Mouse (Mus musculus) telencephalon, adult 2 months (tissue): ENCODE measurements around the gene Hoxa5.

Source experiments
- DNase-seq: peaks from one replicate; pipeline ENCODE4 v3.0.0-alpha.2; 2011; ENCODE audit warnings: low read depth, low spot score

The Hoxa5 gene

DNA sequence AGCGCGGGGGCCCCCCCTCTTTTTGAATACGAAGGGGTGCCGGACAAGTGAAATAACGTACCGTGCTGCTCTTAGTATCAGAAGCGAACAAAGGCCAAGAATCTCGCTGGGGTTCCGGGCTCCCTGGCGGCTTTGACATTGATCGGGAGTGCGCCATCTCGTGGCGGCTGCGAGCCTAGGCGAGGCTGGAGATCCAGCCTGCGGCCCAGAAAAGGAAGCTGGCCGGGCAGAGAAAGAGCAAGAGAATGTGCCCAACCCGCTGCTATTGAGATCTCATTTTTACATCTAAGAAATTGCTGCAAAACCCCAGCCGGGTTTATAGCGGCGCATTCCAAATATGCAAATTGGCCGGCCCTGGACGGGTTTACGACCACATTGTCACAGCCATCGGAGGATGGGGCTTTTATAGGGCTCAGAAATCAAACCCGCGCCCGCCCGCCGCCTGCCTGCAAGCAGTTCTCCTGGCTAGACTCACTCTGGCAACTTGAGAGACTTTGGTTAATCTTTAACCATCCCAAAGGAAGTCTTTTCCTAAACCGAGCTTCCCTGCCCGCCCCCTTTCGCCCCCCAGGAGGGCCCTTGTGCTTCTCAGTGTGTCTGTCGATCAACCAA, 36.1 kb upstream of the Hoxa5 start, which contains the start of gene Hoxa10:
Hoxa10 (minus strand) TSS at position 466 of the 612 bp plus-strand sequence.
- no peak for DNase-seq

- DNase-seq, result no peak
Observed at GRCm38 (mm10) chr6:52239625-52240388, 35.4 kb upstream of the Hoxa5 start.

DNA sequence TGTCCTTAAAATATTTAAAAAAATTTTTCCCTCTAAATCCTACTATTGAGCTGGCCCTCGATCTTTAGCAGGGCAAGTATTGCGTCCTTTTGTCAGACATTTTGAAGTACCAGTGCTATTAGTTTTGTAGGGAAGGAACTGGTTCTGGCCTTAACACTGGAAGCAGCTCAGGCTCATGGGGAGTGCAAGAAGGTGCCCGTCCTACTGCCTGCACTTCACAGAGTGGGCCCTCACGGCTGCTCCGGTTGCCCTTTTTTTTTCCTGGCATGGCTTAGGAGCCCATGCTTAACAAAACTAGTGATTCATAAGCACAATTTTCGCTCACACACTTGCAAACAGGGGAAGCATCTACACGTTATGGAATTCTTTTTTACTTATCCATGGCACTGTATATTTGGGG, 34.6 kb upstream of the Hoxa5 start:
- no peak for DNase-seq

- no peak for DNase-seq
Observed at GRCm38 (mm10) chr6:52238155-52238545, 33.8 kb upstream of the Hoxa5 start.

GRCm38 (mm10) chr6:52237346-52238154, 33.2 kb upstream of the Hoxa5 start:
- DNase-seq, result no peak

- no peak for DNase-seq
Observed at GRCm38 (mm10) chr6:52236806-52237205, 32.4 kb upstream of the Hoxa5 start.

DNA sequence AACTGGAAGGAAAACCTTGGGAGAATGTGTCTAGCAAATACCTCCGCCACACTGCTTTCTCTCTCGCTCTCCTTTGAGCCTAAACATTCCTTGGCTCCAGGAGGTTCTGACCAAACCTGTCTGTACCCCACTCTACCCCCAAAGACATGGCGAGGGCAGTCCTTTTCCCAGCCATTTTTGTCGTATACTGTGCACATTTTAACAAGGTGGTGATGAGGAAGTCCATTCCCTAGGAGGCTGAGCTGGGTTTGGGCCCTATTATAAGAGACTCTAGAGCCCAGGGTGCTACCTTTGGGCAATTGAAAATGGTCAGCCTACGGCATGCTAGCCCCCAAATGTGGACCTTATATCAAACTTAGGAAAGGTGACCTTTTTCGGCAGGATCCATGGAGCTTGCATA, 31.5 kb upstream of the Hoxa5 start:
- DNase-seq, result no peak

DNA sequence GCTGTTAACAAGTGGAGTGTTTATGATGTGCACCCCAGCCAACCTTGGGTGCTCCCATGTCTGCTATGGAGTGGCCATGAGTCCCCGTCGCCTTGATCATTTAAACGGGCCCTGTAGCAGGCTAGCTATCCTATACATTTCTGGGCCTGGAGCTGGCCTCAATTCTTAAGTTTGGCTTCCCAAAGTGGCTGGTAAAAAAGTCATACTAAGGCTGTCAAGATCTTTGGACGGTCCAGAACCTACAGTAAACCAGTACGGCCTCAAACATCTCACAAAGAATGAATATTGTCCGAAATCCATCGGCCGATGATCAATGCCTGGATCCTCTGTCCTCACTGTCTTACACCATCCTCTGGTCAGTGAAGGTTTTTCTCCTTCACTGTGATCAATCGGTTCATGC, 30.9 kb upstream of the Hoxa5 start:
- no peak for DNase-seq

DNA sequence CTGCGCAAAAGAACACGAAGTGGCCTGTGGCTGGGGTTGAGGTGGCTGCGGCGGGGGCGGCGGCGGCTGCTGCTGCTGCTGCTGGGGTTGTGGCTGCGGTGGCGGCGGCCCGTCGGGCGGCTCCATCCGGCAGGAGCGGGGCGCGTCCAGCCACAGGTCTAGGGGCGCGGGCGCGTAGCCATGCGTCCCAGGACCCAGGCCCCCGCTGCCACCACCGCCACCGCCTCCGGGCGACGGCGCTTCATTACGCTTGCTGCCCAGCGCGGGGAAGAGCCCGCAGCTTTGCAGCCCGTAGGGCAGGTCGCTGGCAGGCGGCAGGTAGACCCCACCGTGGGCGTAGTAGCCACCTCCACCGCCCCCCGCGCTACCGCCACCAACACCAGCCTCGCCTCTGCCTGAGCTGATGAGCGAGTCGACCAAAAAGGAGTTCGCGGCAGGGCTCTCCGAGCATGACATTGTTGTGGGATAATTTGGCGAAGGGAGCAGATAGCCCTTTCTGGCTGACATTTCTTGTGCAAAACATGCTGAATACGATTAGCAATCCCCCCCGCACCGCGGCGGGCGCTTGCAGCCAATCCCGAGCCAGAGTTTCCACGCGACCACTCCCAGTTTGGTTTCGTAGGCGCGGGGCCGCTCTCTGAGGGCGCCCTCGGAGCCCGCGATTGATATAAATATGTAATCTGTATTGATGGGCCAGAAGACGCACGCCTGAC, 30.2 kb upstream of the Hoxa5 start:
- no peak for DNase-seq

GRCm38 (mm10) chr6:52233546-52234427, 29.4 kb upstream of the Hoxa5 start:
- DNase-seq, result no peak

DNA sequence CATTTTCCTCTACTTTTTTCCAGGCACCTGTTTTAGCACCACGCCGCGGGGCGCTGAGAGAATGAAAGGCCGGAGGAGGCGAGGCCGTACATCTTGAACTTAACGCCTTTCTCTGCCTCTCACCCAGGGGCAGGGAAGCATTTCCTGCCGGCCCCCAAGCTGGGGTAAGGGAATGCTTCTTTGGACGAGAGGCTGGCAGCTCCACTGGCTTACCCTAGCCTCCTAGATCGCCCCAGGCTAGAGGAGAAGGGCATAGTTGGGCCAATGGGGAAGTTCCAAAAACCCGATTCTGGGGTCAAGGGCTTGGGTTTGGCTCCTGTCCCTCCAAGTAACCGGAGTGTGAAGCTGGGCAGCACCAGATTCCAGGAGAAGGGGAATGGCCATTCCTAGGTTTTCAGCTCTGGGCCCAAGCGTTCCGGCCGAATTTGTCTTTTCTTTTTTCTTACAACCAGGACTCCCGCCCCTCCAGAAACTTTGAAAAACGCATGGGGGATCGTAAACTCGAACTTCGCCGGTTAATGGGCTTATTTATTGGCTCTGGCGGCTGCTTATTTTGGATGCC, 28.7 kb upstream of the Hoxa5 start:
- no peak for DNase-seq

DNA sequence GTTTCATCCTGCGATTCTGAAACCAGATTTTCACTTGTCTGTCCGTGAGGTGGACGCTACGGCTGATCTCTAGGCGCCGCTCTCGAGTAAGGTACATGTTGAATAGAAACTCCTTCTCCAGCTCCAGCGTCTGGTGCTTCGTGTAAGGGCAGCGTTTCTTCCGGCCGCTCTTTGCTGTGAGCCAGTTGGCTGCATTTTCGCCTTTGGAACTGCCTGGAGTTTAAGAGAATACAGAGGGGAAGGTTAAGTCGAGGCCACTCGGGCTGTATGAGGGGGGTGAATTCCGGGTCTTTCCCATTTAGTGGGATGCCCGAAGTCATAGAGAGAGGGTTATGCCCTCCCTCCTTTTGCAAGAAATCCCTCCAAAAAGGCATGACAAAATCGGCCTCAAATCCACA, 28.2 kb upstream of the Hoxa5 start:
- no peak for DNase-seq

GRCm38 (mm10) chr6:52231885-52232567, 27.6 kb upstream of the Hoxa5 start:
- no peak for DNase-seq

DNA sequence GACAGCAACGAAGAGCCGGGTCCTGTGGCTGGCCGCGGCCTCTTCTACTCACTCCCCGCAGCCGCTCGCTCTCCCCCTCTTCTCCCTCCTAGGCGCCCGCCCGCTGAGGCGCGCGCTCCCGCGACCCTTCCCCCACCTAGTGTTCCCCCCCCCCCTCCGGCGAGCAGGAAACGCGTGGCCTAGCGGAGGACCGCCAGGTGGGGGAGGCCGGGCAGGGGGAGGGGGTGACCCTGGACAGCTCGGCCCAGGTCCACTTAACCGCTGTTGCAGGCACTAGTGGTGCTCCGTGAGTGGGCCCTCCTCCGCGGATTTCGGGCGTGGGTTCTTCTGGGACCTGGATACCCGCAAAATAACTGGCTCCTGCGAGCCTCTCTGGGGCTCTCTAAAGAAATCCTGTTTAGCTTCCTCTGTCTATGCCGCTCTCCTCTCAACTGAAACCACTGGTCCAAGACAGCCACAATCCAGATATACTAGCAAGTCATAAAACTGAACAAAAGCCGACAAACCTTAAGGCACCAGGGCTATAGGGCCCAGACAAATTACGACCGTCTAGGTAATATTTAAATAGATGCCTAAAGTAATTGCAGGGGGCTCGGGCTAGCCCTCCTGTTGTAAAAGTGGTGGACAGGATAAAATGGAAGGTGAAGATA, 26.3 kb upstream of the Hoxa5 start, which contains the start of gene Hoxa9:
Hoxa9 (minus strand) TSS at position 574 of the 650 bp plus-strand sequence.
- DNase-seq, result no peak

GRCm38 (mm10) chr6:52229558-52230416, 25.4 kb upstream of the Hoxa5 start:
- no peak for DNase-seq

DNA sequence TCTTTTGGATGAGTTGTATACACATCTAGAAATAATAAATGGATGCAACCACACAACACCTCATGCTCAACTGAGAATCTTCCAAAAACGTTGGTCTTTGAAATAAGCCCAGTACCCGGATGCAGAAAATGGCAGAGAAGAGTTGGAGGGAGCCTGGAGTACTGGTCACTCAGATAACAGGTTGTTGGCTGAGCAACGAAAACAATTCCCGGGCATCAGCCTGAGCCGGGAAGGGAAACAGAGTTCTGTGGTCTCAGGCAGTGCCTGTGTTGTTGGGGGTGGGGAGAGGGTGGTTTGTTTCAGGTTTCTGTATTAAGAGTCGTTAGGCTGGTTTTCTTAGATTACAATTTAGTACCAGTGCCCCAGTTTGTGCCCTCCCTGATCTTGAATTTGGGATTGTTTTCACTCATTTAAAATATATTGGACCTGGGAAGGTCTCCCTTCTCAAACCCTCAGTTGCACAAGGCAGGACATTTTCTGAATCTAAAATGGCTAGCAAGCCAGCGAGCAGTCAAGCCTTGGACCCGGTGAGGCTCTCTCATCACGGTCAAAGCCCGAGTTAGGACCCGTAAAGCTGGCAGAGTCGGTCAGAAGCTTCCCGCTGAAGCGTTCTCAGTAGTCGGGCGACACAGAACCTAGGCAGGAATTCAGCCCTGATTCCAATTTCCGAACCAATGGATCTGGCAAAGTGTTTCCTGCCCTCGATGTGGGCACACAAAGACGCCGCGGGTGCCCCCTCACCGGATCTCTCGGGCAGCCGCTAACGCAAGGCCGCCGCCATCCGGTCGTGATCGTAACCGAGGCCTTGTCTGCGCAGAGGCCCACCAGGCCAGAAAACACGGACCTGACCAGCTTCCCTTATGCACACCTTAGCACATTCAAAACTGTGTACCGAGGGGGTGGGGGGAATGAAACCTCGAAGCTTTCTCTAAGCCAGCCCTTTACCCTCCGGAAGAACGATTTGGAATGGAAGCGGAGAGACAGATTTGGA, 24.4 kb upstream of the Hoxa5 start:
- DNase-seq, result no peak
